Mouse (Mus musculus) kidney, embryonic 16.5 days (tissue): ENCODE measurements around the gene Samd4b. TPM values are rescaled to one million over a fixed set of nuclear protein-coding genes. Genes with fewer than 3 reads are reported as not detected.

ENCODE experiments used
- ATAC-seq: fragments of 200-750 bp; cut with Nextera tagmentation; 2 replicates; pipeline ENCODE4 v1.8.0; 2017; ENCODE audit warnings: moderate TSS enrichment; ENCODE audit not compliant: low FRiP score, low TSS enrichment
- H3K27ac ChIP-seq: fragments of 300-500 bp; sonication (generic); 2 replicates; pipeline ENCODE4 v1.5.1; 2014; ENCODE audit warnings: low read length
- H3K27me3 ChIP-seq: fragments of 300-500 bp; sonication (generic); 2 replicates; pipeline ENCODE4 v1.6.1; 2014; ENCODE audit warnings: low read length, control low read depth, mixed read lengths; ENCODE audit not compliant: insufficient read depth
- H3K36me3 ChIP-seq: fragments of 300-500 bp; sonication (generic); 2 replicates; pipeline ENCODE4 v1.6.1; 2014; ENCODE audit warnings: low read length, control low read depth, mixed read lengths; ENCODE audit not compliant: insufficient read depth
- H3K4me1 ChIP-seq: fragments of 300-500 bp; sonication (generic); 2 replicates; pipeline ENCODE4 v1.6.1; 2014; ENCODE audit warnings: low read length, control low read depth, mixed read lengths; ENCODE audit not compliant: insufficient read depth
- H3K4me2 ChIP-seq: fragments of 300-500 bp; sonication (generic); replicated peaks from 2 replicates; pipeline ENCODE4 v1.6.1; 2014; ENCODE audit warnings: low read depth, low read length
- H3K4me3 ChIP-seq: fragments of 300-500 bp; sonication (generic); 2 replicates; pipeline ENCODE4 v1.5.1; 2014; ENCODE audit warnings: mild to moderate bottlenecking, low read length
- H3K9ac ChIP-seq: fragments of 300-500 bp; sonication (generic); replicated peaks from 2 replicates; pipeline ENCODE4 v1.6.1; 2014; ENCODE audit warnings: low read length
- H3K9me3 ChIP-seq: fragments of 300-500 bp; sonication (generic); 2 replicates; pipeline ENCODE4 v1.6.1; 2016; ENCODE audit warnings: low read length, control low read depth
- WGBS: fragments of 180-500 bp; shearing (Covaris S2); extraction: QIAGEN DNeasy Blood & Tissue Kit; methylation state at CpG from one replicate; pipeline ENCODE4 v1.1.7; 2014; 5-methylcytosine and 5-hydroxymethylcytosine counted together
- polyA plus RNA-seq: library from polyadenylated mRNA; unstranded; fragments of >200 nt; fragmentation: Nextera tagmentation; extraction: Ambion mirVana; gene quantifications from 2 replicates; pipeline ENCODE4 v1.2.1, GENCODE M21; 2015

The Samd4b gene
- polyA plus RNA-seq, 1 experiment from 2014 or later: 20.7 TPM

DNA sequence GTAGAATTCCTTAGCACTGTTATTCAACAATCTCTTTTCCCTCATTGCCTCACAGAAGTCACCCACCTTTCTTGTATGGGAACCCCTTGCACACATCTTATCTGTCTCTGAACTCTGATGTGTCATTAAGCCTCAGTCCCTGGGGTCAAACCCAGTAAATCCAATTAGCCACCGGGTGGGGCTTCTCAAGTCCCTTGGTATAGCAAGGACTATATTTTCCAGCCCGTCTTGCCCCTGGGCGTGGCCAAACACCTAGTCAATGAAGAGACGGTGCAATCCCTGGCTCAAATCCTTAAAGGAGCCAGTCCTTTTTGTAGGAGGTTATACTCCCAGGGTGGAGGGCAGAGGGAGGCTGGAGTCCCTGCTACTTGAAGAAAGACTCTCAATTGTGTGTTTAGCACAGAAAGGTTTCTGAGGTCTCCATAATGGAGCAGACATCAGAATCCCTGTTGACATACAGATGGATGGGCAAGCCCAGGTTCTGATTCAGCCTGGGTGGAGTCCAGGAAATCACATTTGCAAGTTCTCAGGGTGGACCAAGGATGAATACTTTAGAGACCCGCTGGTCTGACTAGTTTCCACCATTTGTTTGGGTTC lies 41.9 kb downstream of the Samd4b start:
- peaks cover 22% of the 10 kb centered on the region for H3K36me3 ChIP-seq
- no peak overlapping the region for H3K4me2 ChIP-seq
- peaks cover 7% of the 10 kb centered on the region for H3K4me1 ChIP-seq
- H3K9me3 ChIP-seq: 0 out of 2 replicates have a peak, but pooled peaks cover 2% of the 10 kb centered on the region
- H3K9ac ChIP-seq: no peak overlapping the region
- H3K4me3 ChIP-seq: no peak overlapping the region
- H3K27ac ChIP-seq: no peak overlapping the region
- 11% methylated on average over 5 of the region's 5 CpGs for WGBS
- H3K27me3 ChIP-seq: no peaks in the 10 kb centered on the region
- no peak for ATAC-seq

DNA sequence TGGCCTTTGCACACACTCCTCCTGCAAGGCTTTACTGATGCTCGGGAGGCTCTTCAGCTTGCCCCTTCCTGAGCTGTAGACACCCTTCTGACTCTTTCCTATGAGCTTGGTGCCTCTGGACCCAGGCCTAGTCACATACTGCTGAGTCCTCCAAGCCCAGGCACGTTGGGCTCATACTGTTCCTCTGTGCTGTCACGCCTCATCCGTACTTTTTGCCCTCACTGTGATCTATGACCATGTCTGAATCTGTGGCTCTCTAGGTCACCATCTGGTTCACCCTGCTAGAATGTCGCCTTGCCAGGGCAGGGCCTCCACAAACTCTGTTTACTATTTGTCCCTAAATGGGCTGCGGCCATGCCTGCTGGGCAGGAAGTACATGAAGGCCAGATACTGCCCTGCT lies 44.9 kb downstream of the Samd4b start:
- Histone ChIP-seq H3K4me2 (no peak overlapping the region), H3K9me3 (0 out of 2 replicates have a peak, but pooled peaks cover 2% of the 10 kb centered on the region), H3K4me3 (no peak overlapping the region), H3K27me3 (no peaks in the 10 kb centered on the region; the same call in 1 of the 2 replicates), H3K9ac (no peak overlapping the region), H3K27ac (no peak overlapping the region), H3K36me3 (no peaks in the 10 kb centered on the region), H3K4me1 (no peaks in the 10 kb centered on the region)
- no peak for ATAC-seq
- WGBS: 87% methylated on average over 6 of the region's 6 CpGs

DNA sequence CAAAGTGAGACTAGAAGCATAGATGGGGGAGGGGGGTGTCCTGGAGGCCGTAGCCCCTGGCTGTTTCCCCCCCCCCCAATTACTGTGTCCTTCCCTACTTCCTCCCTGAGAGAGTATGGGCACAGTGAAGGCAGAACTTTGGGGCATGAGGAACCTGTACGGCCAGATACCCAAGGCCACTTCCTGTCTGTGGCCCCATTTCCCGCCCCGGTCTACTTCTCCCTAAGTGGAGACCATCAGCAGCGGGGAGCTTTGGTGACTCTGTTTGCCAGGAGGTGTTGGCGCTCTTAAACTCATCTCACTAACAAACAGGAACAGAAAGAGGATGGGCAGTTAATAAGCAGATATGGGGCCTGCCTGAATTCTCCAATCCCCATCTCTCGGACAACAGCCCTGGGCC lies 50.3 kb downstream of the Samd4b start:
- WGBS: 67% methylated on average over 7 of the region's 7 CpGs
- no peak for ATAC-seq
- Histone ChIP-seq H3K9ac (no peak overlapping the region), H3K4me3 (no peak overlapping the region), H3K27ac (no peak overlapping the region), H3K27me3 (peaks cover 26% of the 10 kb centered on the region), H3K4me1 (peaks cover 18% of the 10 kb centered on the region), H3K4me2 (no peak overlapping the region), H3K9me3 (0 out of 2 replicates have a peak, but pooled peaks cover under 1% of the 10 kb centered on the region), H3K36me3 (no peaks in the 10 kb centered on the region)

- no peak for ATAC-seq
- Histone ChIP-seq H3K4me2 (peak within 1 kb of the TSS; percentile 46), H3K27me3 (peaks cover 26% of the 10 kb centered on the region), H3K4me1 (peaks cover 18% of the 10 kb centered on the region), H3K36me3 (no peaks in the 10 kb centered on the region), H3K4me3 (peak within 1 kb of the TSS; percentile 28), H3K27ac (no peak within 1 kb of the TSS), H3K9me3 (no peaks in the 10 kb centered on the region), H3K9ac (0 out of 2 replicates have a peak within 1 kb of the TSS, but pooled peaks have one; percentile 3)
- 1% methylated on average over 5 of the region's 5 CpGs for WGBS
Observed at GRCm38 (mm10) chr7:28547154-28547553, 50.8 kb downstream of the Samd4b start, which contains the start of gene Nccrp1. TSS of gene Nccrp1 (minus strand) at chr7:28547254.

DNA sequence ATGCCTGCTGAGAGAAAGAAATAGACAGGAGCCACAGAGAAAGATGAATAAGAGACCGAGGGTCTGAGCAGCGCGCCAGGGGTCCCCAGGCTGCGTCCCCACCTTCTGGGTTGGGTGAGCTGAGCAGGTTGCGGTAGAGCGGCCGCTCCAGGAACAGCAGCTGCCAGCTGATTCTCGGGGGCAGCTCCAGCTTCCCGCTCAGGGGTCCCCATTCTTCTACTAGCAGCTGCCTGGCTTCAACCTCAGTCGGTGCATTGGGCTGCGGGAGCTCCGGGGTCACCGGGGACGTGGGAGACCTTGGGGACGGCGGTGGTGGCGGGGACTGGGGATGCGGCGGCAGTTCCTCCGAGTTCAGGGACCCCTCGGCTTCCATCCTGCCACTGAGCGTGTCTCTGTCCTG lies 51.3 kb downstream of the Samd4b start:
- peak overlapping the region; percentile 28 for H3K4me3 ChIP-seq
- H3K27me3 ChIP-seq: peaks cover 26% of the 10 kb centered on the region
- WGBS: 1% methylated on average over 22 of the region's 22 CpGs
- H3K9ac ChIP-seq: 0 out of 2 replicates have a peak overlapping the region, but pooled peaks have one; percentile 3
- peak overlapping the region; percentile 46 for H3K4me2 ChIP-seq
- no peaks in the 10 kb centered on the region for H3K36me3 ChIP-seq
- no peak overlapping the region for H3K27ac ChIP-seq
- peaks cover 18% of the 10 kb centered on the region for H3K4me1 ChIP-seq
- H3K9me3 ChIP-seq: no peaks in the 10 kb centered on the region
- no peak for ATAC-seq

GRCm38 (mm10) chr7:28545891-28546210 lies 52.1 kb downstream of the Samd4b start:
- Histone ChIP-seq H3K4me1 (peaks cover 18% of the 10 kb centered on the region), H3K4me2 (no peak overlapping the region), H3K27me3 (peaks cover 26% of the 10 kb centered on the region), H3K36me3 (no peaks in the 10 kb centered on the region), H3K9me3 (no peaks in the 10 kb centered on the region), H3K4me3 (no peak overlapping the region), H3K9ac (no peak overlapping the region), H3K27ac (no peak overlapping the region)
- no peak for ATAC-seq
- WGBS: 49% methylated on average over 7 of the region's 7 CpGs

GRCm38 (mm10) chr7:28545048-28545890 lies 52.7 kb downstream of the Samd4b start:
- Histone ChIP-seq H3K27me3 (peaks cover 26% of the 10 kb centered on the region), H3K27ac (no peak overlapping the region), H3K4me3 (no peak overlapping the region), H3K4me1 (peaks cover 18% of the 10 kb centered on the region), H3K36me3 (no peaks in the 10 kb centered on the region), H3K4me2 (no peak overlapping the region), H3K9me3 (no peaks in the 10 kb centered on the region), H3K9ac (no peak overlapping the region)
- ATAC-seq: peak; percentile 31; the same call in 1 of the 2 replicates
- 26% methylated on average over 14 of the region's 14 CpGs for WGBS

GRCm38 (mm10) chr7:28544051-28544601 lies 53.8 kb downstream of the Samd4b start:
- 4% methylated on average over 26 of the region's 27 CpGs for WGBS
- Histone ChIP-seq H3K4me1 (peaks cover 18% of the 10 kb centered on the region), H3K36me3 (no peaks in the 10 kb centered on the region), H3K9me3 (no peaks in the 10 kb centered on the region), H3K4me2 (peak overlapping the region; percentile 57), H3K4me3 (peak overlapping the region; percentile 20; the same call in 1 of the 2 replicates), H3K27ac (no peak overlapping the region), H3K9ac (peak overlapping the region; percentile 47), H3K27me3 (peaks cover 26% of the 10 kb centered on the region)
- ATAC-seq: peak; percentile 46

DNA sequence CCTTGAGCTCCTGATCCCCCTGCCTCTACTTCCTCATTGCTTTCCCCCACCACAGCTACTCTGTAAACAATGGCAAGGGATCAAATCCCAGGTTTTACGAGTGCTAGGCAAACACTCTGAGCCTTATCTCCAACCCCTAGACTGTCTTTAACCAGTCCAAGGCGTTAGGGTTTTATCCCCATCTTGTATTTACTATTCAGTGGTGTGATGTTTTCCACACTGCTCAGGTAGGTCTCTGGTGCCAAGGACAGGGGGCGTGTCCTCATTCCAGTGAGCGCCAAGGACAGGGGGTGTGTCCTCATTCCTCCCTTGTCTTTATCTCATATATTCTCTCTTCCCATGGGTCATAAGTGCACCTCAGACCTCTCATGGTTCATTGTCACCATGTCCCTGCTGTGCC lies 57.4 kb downstream of the Samd4b start, which contains the start of gene Sycn:
Gene Sycn (plus strand): TSS at position 360 of the 400 bp plus-strand sequence.
- peaks cover 11% of the 10 kb centered on the region for H3K27me3 ChIP-seq
- H3K9ac ChIP-seq: no peak within 1 kb of the TSS
- no peak within 1 kb of the TSS for H3K27ac ChIP-seq
- peaks cover 8% of the 10 kb centered on the region; the same call in 1 of the 2 replicates for H3K4me1 ChIP-seq
- H3K36me3 ChIP-seq: no peaks in the 10 kb centered on the region
- no peaks in the 10 kb centered on the region for H3K9me3 ChIP-seq
- H3K4me3 ChIP-seq: no peak within 1 kb of the TSS
- ATAC-seq: no peak
- WGBS: 63% methylated on average over 4 of the region's 4 CpGs
- no peak within 1 kb of the TSS for H3K4me2 ChIP-seq
